Mouse (Mus musculus) brown adipose tissue, adult 24 weeks (tissue): ENCODE results near the gene Olfr1133. TPM values are rescaled to one million over a fixed set of nuclear protein-coding genes. Genes with fewer than 3 reads are reported as not detected.
"Not testable (repeated sequence)": the region's sequence is repeated elsewhere in the genome, so short reads cannot be mapped to it uniquely, and the experiment has no call there.

Source experiments
- H3K27ac ChIP-seq: fragments of 200-500 bp; replicated peaks from 2 replicates; pipeline ENCODE4 v1.5.1; 2012; ENCODE audit warnings: low read depth, mild to moderate bottlenecking, low read length
- H3K4me1 ChIP-seq: fragments of 200-500 bp; 2 replicates; pipeline ENCODE4 v1.6.1; 2012; ENCODE audit warnings: low read length, mixed read lengths; ENCODE audit not compliant: control insufficient read depth, insufficient read depth, insufficient read length
- H3K4me3 ChIP-seq: fragments of 200-500 bp; 2 replicates; pipeline ENCODE4 v1.5.1; 2012; ENCODE audit warnings: low read depth, mild to moderate bottlenecking, low read length, moderate library complexity; ENCODE audit not compliant: insufficient read depth
- polyA plus RNA-seq: library from polyadenylated mRNA; stranded (reverse); fragments of >200 nt; gene quantifications from 2 replicates; pipeline ENCODE4 v1.2.4, GENCODE M21; 2012; ENCODE audit not compliant: missing spikeins, insufficient read depth, insufficient read length

Gene Olfr1133
- not detected in 2 replicates for polyA plus RNA-seq

DNA sequence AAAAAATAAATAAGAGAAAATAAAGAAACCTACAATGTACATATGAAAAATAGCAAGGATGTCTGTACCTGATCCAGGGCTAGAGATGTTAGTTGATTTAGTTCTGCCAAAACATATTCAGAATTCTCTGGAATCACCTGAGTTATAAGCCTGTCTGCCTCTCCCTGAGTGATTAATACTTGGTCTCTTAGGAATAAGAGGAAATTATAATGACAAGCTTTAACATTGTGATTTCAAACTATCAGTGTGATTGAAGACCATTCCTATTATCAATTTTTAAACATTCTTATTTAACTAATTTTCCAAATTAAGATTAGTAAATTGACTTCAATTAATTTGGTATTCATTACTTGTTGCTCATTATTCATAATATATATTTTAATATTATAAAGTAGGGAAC is at the start of gene Olfr1133:
Gene Olfr1133 (minus strand): TSS at position 101 of the 400 bp plus-strand sequence.
- Histone ChIP-seq H3K27ac (no peak within 1 kb of the TSS), H3K4me3 (no peak within 1 kb of the TSS), H3K4me1 (no peaks in the 10 kb centered on the region)

DNA sequence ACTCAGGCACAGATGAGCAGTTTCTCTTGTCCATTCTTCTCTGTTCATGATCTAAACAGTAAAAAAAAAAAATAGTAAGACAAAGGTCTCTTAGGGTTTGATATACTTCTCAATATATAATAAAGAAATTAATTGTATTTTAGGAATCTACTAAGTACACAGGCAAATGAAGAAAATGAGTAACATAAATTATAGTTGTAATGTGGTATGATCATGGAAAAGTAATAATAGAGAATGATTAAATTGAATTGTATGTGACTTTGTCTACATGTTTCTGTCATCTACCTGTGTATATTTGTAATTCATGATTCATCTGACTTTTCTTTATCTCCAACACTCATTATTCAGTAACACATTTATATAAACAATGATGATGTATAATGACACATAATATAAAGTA is 46.7 kb upstream of the Olfr1133 start, which contains the start of gene Olfr1136:
Gene Olfr1136 (minus strand): TSS at position 101 of the 400 bp plus-strand sequence.
- Histone ChIP-seq H3K4me1 (no peaks in the 10 kb centered on the region), H3K27ac (no peak within 1 kb of the TSS), H3K4me3 (no peak within 1 kb of the TSS)

DNA sequence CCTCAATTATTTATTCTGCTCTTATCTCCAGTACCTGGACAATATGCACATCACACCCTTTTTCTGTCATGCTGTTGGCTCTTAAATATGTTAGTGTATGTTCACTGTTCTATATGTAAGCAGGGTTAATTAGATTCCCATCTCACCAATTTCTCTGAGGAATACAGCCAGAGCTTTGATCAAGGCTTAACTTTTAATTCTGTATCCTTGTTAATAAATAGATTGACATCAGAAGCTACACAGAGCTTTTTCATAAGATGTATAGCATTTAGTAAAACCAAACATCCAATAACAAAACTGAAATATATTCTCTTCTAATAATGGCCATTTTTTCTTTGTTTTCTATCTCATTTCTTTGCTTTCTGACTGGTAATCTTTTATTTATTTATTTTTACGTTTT is 26.4 kb upstream of the Olfr1133 start, which contains the start of gene Olfr1135:
Gene Olfr1135 (minus strand): TSS at position 101 of the 400 bp plus-strand sequence.
- no peak within 1 kb of the TSS for H3K4me3 ChIP-seq
- no peaks in the 10 kb centered on the region for H3K4me1 ChIP-seq
- H3K27ac ChIP-seq = no peak within 1 kb of the TSS

DNA sequence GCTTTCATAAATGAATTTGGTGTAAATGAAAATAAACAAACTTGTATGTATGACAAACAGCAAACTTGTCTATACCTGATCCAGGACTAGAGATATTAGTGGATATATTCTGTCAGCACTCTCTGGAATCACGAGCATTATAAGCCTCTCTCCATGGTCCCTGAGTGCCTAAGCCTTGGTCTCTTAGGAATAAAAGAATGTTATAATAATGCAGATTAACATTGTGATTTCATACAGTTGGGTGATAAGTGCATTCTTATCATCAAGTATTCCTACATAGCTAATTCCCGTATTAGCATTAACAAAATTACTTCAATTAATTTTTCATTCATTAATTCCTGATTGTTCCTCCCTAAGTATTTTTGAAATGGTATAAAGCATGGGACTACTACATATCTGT is 11.2 kb upstream of the Olfr1133 start, which contains the start of gene Olfr1134:
Gene Olfr1134 (minus strand): TSS at position 101 of the 400 bp plus-strand sequence.
- H3K4me3 ChIP-seq = no peak within 1 kb of the TSS
- H3K4me1 ChIP-seq = no peaks in the 10 kb centered on the region
- no peak within 1 kb of the TSS for H3K27ac ChIP-seq

DNA sequence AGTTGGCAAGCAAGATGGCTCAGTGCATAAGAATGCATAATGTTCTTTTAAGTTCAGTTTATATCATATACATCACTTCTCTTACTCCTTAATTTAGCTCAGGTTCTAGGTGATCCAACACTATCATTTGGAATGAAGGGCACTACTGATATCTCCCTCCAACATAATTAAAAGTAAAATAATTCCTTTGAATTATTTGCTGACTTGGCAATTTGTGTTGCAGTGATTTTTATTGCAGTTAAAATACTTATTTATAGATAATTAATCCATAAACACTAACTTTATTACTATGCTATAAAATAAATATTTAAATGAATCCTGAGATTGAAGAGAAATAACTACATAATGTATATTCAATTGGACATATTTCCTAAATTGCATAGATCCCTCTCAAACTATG is 4.7 kb downstream of the Olfr1133 start:
- H3K27ac ChIP-seq = no peak overlapping the region
- no peak overlapping the region for H3K4me3 ChIP-seq
- H3K4me1 ChIP-seq = no peaks in the 10 kb centered on the region

DNA sequence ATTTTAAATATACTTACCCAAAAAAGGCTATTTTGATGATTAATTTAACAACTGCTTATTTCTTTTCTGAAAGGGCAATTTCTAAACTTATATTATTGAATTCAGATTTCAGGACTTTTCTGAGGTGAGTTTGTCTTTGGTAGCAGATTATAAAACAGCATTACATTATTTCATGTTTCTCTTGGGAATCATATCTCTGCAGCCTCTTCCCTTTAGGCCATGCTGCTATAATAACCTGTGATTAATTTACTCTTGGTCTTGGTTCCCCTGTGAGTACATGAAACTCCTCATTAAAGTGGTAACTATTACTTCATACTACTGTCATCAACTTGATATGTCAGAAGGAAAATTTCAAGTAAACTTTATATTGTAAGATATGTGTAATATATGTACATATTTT is 9.7 kb downstream of the Olfr1133 start, which contains the start of gene Olfr1132:
Gene Olfr1132 (minus strand): TSS at position 101 of the 400 bp plus-strand sequence.
- Histone ChIP-seq H3K4me3 (no peak within 1 kb of the TSS), H3K4me1 (no peaks in the 10 kb centered on the region)

DNA sequence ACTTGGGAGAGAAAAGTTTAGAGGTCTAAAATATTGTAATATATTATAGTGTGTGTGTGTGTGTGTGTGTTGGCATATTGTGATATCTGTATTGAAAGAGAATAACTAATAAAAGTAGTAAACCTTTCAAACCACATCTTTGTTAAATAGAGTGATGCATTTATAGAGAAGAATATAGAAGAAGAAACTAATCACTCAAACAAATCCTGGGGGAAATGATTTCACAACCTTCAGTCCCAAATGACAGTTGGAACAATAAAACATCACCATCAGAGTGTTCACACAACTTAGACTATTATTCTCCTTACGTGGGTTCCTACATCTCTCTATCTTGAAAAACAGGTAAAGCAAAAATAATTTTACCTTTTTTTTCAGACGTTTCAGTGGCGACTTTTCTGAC is 20.4 kb downstream of the Olfr1133 start, which contains the start of gene Olfr1131:
Gene Olfr1131 (plus strand): TSS at position 301 of the 400 bp plus-strand sequence.
- Histone ChIP-seq H3K4me1 (no peaks in the 10 kb centered on the region), H3K4me3 (no peak within 1 kb of the TSS), H3K27ac (no peak within 1 kb of the TSS)

More for the DNA sequence above, 9.7 kb downstream of the Olfr1133 start, which contains the start of gene Olfr1132:
- H3K27ac ChIP-seq = no peak within 1 kb of the TSS

DNA sequence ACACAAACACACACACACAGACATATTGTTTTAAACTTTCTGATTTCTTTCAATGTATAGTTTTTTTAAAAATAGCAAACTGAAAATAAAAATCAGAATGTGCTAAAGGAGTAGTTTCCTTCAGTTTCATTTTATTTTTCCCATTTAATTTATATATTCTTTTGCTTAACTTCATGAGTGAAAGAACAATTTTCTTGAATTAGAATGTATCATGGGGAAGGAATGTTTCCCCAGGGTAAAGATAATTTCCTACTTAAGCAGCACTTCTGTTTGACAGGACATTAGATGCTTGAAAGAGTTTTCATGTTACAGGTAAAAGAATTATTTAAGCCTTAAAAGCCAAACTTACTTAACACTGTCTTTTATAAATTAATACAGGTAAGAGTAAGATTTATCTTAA is 41.3 kb downstream of the Olfr1133 start, which contains the start of gene Olfr1130:
Gene Olfr1130 (plus strand): TSS at position 301 of the 400 bp plus-strand sequence.
- not testable (repeated sequence) for H3K4me3 ChIP-seq, H3K27ac ChIP-seq, H3K4me1 ChIP-seq

Other genes with a start within 250 kb of the Olfr1133 start
- gene Olfr1123, start 230.7 kb downstream of the Olfr1133 start, polyA plus RNA-seq = not detected in 2 replicates
- not detected in 2 replicates for gene Olfr1124, start 217.1 kb downstream of the Olfr1133 start, polyA plus RNA-seq
- gene Olfr1126, start 193.4 kb downstream of the Olfr1133 start, polyA plus RNA-seq = not detected in 2 replicates
- gene Pramel7, start 150.3 kb downstream of the Olfr1133 start, polyA plus RNA-seq = not detected in 2 replicates
- gene Pramel6, start 140.8 kb downstream of the Olfr1133 start, polyA plus RNA-seq = not detected in 2 replicates
- gene Olfr153, start 115.6 kb downstream of the Olfr1133 start, polyA plus RNA-seq = not detected in 2 replicates
- not detected in 2 replicates for gene Olfr1128, start 101.8 kb downstream of the Olfr1133 start, polyA plus RNA-seq
- gene Olfr1129, start 73.5 kb downstream of the Olfr1133 start, polyA plus RNA-seq = not detected in 2 replicates
- not detected in 2 replicates for gene Olfr1130, start 41.2 kb downstream of the Olfr1133 start, polyA plus RNA-seq
- not detected in 2 replicates for gene Olfr1131, start 20.3 kb downstream of the Olfr1133 start, polyA plus RNA-seq
- gene Olfr1132, start 9.8 kb downstream of the Olfr1133 start, polyA plus RNA-seq = not detected in 2 replicates
- not detected in 2 replicates for gene Olfr1134, start 11.1 kb upstream of the Olfr1133 start, polyA plus RNA-seq
- gene Olfr1135, start 26.3 kb upstream of the Olfr1133 start, polyA plus RNA-seq = not detected in 2 replicates
- gene Olfr1136, start 46.6 kb upstream of the Olfr1133 start, polyA plus RNA-seq = not detected in 2 replicates
- gene Olfr1137, start 65.8 kb upstream of the Olfr1133 start, polyA plus RNA-seq = not detected in 2 replicates
- not detected in 2 replicates for gene Olfr1138, start 92.6 kb upstream of the Olfr1133 start, polyA plus RNA-seq
- not detected in 2 replicates for gene Olfr1140, start 96.4 kb upstream of the Olfr1133 start, polyA plus RNA-seq
- not detected in 2 replicates for gene Olfr1141, start 106.6 kb upstream of the Olfr1133 start, polyA plus RNA-seq
- not detected in 2 replicates for gene Olfr152, start 132.1 kb upstream of the Olfr1133 start, polyA plus RNA-seq
- gene Olfr1143, start 153.2 kb upstream of the Olfr1133 start, polyA plus RNA-seq = not detected in 2 replicates
- not detected in 2 replicates for gene Olfr1145, start 162.4 kb upstream of the Olfr1133 start, polyA plus RNA-seq
- gene Olfr1148, start 183.2 kb upstream of the Olfr1133 start, polyA plus RNA-seq = not detected in 2 replicates
- not detected in 2 replicates for gene Olfr1150-ps1, start 196.6 kb upstream of the Olfr1133 start, polyA plus RNA-seq
- gene Olfr1151, start 208.5 kb upstream of the Olfr1133 start, polyA plus RNA-seq = not detected in 2 replicates
- not detected in 2 replicates for gene Olfr1152, start 219.1 kb upstream of the Olfr1133 start, polyA plus RNA-seq
- gene Olfr1153, start 247.6 kb upstream of the Olfr1133 start, polyA plus RNA-seq = not detected in 2 replicates